Mouse (Mus musculus) forebrain, embryonic 11.5 days (tissue): ENCODE measurements at regions not wholly inside any gene's neighbourhood (a gene's known extent, or its start where the extent isn't known, plus 50 kb on each side); places are given as distances from the start of the nearest gene placed in this dataset.

Experiments used
- ATAC-seq: fragments of 200-750 bp; cut with Nextera tagmentation; replicated peaks from 2 replicates; pipeline ENCODE4 v1.8.0; 2017; ENCODE audit warnings: moderate TSS enrichment; ENCODE audit not compliant: low FRiP score
- DNase-seq: peaks from one replicate; pipeline ENCODE4 v3.0.0-alpha.2; 2017; ENCODE audit warnings: low spot score
- H3K27ac ChIP-seq: fragments of 300-500 bp; sonication (generic); 2 replicates; pipeline ENCODE4 v1.5.1; 2014; ENCODE audit warnings: low read depth, low read length
- H3K27me3 ChIP-seq: fragments of 300-500 bp; sonication (generic); 2 replicates; pipeline ENCODE4 v1.6.1; 2014; ENCODE audit warnings: mild to moderate bottlenecking, low read length, mixed read lengths; ENCODE audit not compliant: control insufficient read depth, insufficient read depth
- H3K36me3 ChIP-seq: fragments of 300-500 bp; sonication (generic); 2 replicates; pipeline ENCODE4 v1.6.1; 2014; ENCODE audit warnings: mild to moderate bottlenecking, low read length, moderate library complexity, mixed read lengths; ENCODE audit not compliant: control insufficient read depth, insufficient read depth
- H3K4me1 ChIP-seq: fragments of 300-500 bp; sonication (generic); replicated peaks from 2 replicates; pipeline ENCODE4 v1.6.1; 2014; ENCODE audit warnings: low read length, mixed read lengths; ENCODE audit not compliant: control insufficient read depth, insufficient read depth
- H3K4me2 ChIP-seq: fragments of 300-500 bp; sonication (generic); 2 replicates; pipeline ENCODE4 v1.6.1; 2014; ENCODE audit warnings: low read depth, mild to moderate bottlenecking, low read length, moderate library complexity, mixed read lengths; ENCODE audit not compliant: severe bottlenecking
- H3K4me3 ChIP-seq: fragments of 300-500 bp; sonication (generic); 2 replicates; pipeline ENCODE4 v1.5.1; 2014; ENCODE audit warnings: low read depth, low read length
- H3K9ac ChIP-seq: fragments of 300-500 bp; sonication (generic); 2 replicates; pipeline ENCODE4 v1.6.1; 2014; ENCODE audit warnings: low read length
- H3K9me3 ChIP-seq: fragments of 300-500 bp; sonication (generic); 2 replicates; pipeline ENCODE4 v1.6.1; 2016; ENCODE audit warnings: low read length, mixed read lengths; ENCODE audit not compliant: control insufficient read depth
- WGBS: fragments of 180-500 bp; shearing (Covaris S2); extraction: QIAGEN DNeasy Blood & Tissue Kit; methylation state at CpG from one replicate; pipeline ENCODE4 v1.1.7; 2014; 5-methylcytosine and 5-hydroxymethylcytosine counted together

- Histone ChIP-seq H3K36me3 (no peaks in the 10 kb centered on the region), H3K27me3 (no peaks in the 10 kb centered on the region), H3K9me3 (no peaks in the 10 kb centered on the region), H3K27ac (no peak overlapping the region), H3K4me2 (no peak overlapping the region), H3K4me1 (no peaks in the 10 kb centered on the region), H3K9ac (no peak overlapping the region), H3K4me3 (no peak overlapping the region)
- DNase-seq (no peak), ATAC-seq (no peak)
- 96% methylated on average over 1 of the region's 1 CpGs for WGBS
These were observed 234.9 kb downstream of the Gm12728 start for GRCm38 (mm10) chr4:106024591-106024990.

- no peaks in the 10 kb centered on the region for H3K4me1 ChIP-seq
- H3K4me3 ChIP-seq, result no peak overlapping the region
- H3K27ac ChIP-seq, result no peak overlapping the region
- WGBS, result 83% methylated on average over 15 of the region's 15 CpGs
- no peak overlapping the region for H3K4me2 ChIP-seq
- H3K27me3 ChIP-seq, result no peaks in the 10 kb centered on the region
- no peaks in the 10 kb centered on the region for H3K9me3 ChIP-seq
- no peak for DNase-seq
- ATAC-seq, result no peak
- no peak overlapping the region for H3K9ac ChIP-seq
- no peaks in the 10 kb centered on the region for H3K36me3 ChIP-seq
These were observed 236.4 kb downstream of the Gm12728 start for GRCm38 (mm10) chr4:106025966-106026637.

GRCm38 (mm10) chr4:106040376-106040775 lies 250.7 kb downstream of the Gm12728 start:
- 14% methylated on average over 7 of the region's 7 CpGs for WGBS
- DNase-seq (no peak), ATAC-seq (no peak)
- no peaks in the 10 kb centered on the region for H3K27me3 ChIP-seq
- H3K4me2 ChIP-seq, result no peak overlapping the region
- H3K4me3 ChIP-seq, result no peak overlapping the region
- H3K27ac ChIP-seq, result no peak overlapping the region
- H3K36me3 ChIP-seq, result no peaks in the 10 kb centered on the region
- H3K9ac ChIP-seq, result no peak overlapping the region
- 0 out of 2 replicates have a peak, but pooled peaks cover 2% of the 10 kb centered on the region for H3K4me1 ChIP-seq
- no peaks in the 10 kb centered on the region for H3K9me3 ChIP-seq

- H3K27ac ChIP-seq, result no peak overlapping the region
- 62% methylated on average over 3 of the region's 3 CpGs for WGBS
- no peaks in the 10 kb centered on the region for H3K36me3 ChIP-seq
- ATAC-seq (no peak), DNase-seq (no peak)
- no peak overlapping the region for H3K4me3 ChIP-seq
- H3K4me1 ChIP-seq, result 0 out of 2 replicates have a peak, but pooled peaks cover 2% of the 10 kb centered on the region
- no peak overlapping the region for H3K9ac ChIP-seq
- H3K4me2 ChIP-seq, result no peak overlapping the region
- no peaks in the 10 kb centered on the region for H3K27me3 ChIP-seq
- H3K9me3 ChIP-seq, result no peaks in the 10 kb centered on the region
These were observed 252.8 kb downstream of the Gm12728 start for GRCm38 (mm10) chr4:106042456-106042855.

- no peaks in the 10 kb centered on the region for H3K36me3 ChIP-seq
- no peaks in the 10 kb centered on the region for H3K9me3 ChIP-seq
- 0 out of 2 replicates have a peak, but pooled peaks cover 2% of the 10 kb centered on the region for H3K4me1 ChIP-seq
- DNase-seq (no peak), ATAC-seq (no peak)
- H3K9ac ChIP-seq, result no peak overlapping the region
- H3K4me3 ChIP-seq, result no peak overlapping the region
- 87% methylated on average over 9 of the region's 9 CpGs for WGBS
- H3K27me3 ChIP-seq, result no peaks in the 10 kb centered on the region
- no peak overlapping the region for H3K4me2 ChIP-seq
- H3K27ac ChIP-seq, result no peak overlapping the region
These were observed 254.0 kb downstream of the Gm12728 start for GRCm38 (mm10) chr4:106043661-106044060.

GRCm38 (mm10) chr4:106048053-106048452 lies 258.4 kb downstream of the Gm12728 start:
- DNase-seq, result no peak

GRCm38 (mm10) chr4:106048797-106049196 lies 259.1 kb downstream of the Gm12728 start:
- DNase-seq, result no peak
- no peaks in the 10 kb centered on the region for H3K9me3 ChIP-seq
- 89% methylated on average over 8 of the region's 8 CpGs for WGBS
- H3K9ac ChIP-seq, result no peak overlapping the region
- no peak overlapping the region for H3K27ac ChIP-seq
- no peaks in the 10 kb centered on the region for H3K27me3 ChIP-seq
- no peak overlapping the region for H3K4me3 ChIP-seq
- no peaks in the 10 kb centered on the region for H3K4me1 ChIP-seq
- no peak for ATAC-seq
- H3K4me2 ChIP-seq, result no peak overlapping the region
- no peaks in the 10 kb centered on the region for H3K36me3 ChIP-seq

More at GRCm38 (mm10) chr4:106048053-106048452, 258.4 kb downstream of the Gm12728 start:
- no peak overlapping the region for H3K9ac ChIP-seq
- ATAC-seq, result no peak
- no peak overlapping the region for H3K4me2 ChIP-seq
- H3K4me3 ChIP-seq, result no peak overlapping the region
- no peaks in the 10 kb centered on the region for H3K27me3 ChIP-seq
- H3K9me3 ChIP-seq, result no peaks in the 10 kb centered on the region
- H3K4me1 ChIP-seq, result no peaks in the 10 kb centered on the region
- no peak overlapping the region for H3K27ac ChIP-seq
- 79% methylated on average over 8 of the region's 8 CpGs for WGBS
- H3K36me3 ChIP-seq, result no peaks in the 10 kb centered on the region

GRCm38 (mm10) chr4:106049880-106050279 lies 260.2 kb downstream of the Gm12728 start:
- 87% methylated on average over 3 of the region's 3 CpGs for WGBS
- ATAC-seq, result no peak

GRCm38 (mm10) chr4:106050297-106050696 lies 260.6 kb downstream of the Gm12728 start:
- Histone ChIP-seq H3K4me1 (no peaks in the 10 kb centered on the region), H3K9me3 (no peaks in the 10 kb centered on the region), H3K4me2 (no peak overlapping the region), H3K36me3 (no peaks in the 10 kb centered on the region), H3K27ac (no peak overlapping the region), H3K27me3 (no peaks in the 10 kb centered on the region), H3K9ac (no peak overlapping the region), H3K4me3 (no peak overlapping the region)
- no peak for DNase-seq
- WGBS, result 87% methylated on average over 3 of the region's 3 CpGs
- no peak for ATAC-seq

More at GRCm38 (mm10) chr4:106049880-106050279, 260.2 kb downstream of the Gm12728 start:
- Histone ChIP-seq H3K4me3 (no peak overlapping the region), H3K9me3 (no peaks in the 10 kb centered on the region), H3K4me1 (no peaks in the 10 kb centered on the region), H3K4me2 (no peak overlapping the region), H3K36me3 (no peaks in the 10 kb centered on the region), H3K27ac (no peak overlapping the region), H3K27me3 (no peaks in the 10 kb centered on the region), H3K9ac (no peak overlapping the region)
- no peak for DNase-seq
